Mouse (Mus musculus) forebrain, embryonic 13.5 days (tissue): Measurements from ENCODE around the gene Rnf19b. TPM values are rescaled to one million over a fixed set of nuclear protein-coding genes. Genes with fewer than 3 reads are reported as not detected.
A peak's percentile ranks its signal among the peaks of the same experiment; 100 is the strongest.

ENCODE experiments used
- ATAC-seq: fragments of 200-750 bp; cut with Nextera tagmentation; 2 replicates; pipeline ENCODE4 v1.8.0; 2017
- H3K27ac ChIP-seq: fragments of 300-500 bp; sonication (generic); 2 replicates; pipeline ENCODE4 v1.5.1; 2015; ENCODE audit warnings: inconsistent platforms, mild to moderate bottlenecking, moderate library complexity
- H3K27me3 ChIP-seq: fragments of 300-500 bp; sonication (generic); 2 replicates; pipeline ENCODE4 v1.6.1; 2015; ENCODE audit warnings: mild to moderate bottlenecking, inconsistent platforms
- H3K36me3 ChIP-seq: fragments of 300-500 bp; sonication (generic); 2 replicates; pipeline ENCODE4 v1.6.1; 2015; ENCODE audit warnings: mild to moderate bottlenecking, inconsistent platforms; ENCODE audit not compliant: poor library complexity, severe bottlenecking
- H3K4me1 ChIP-seq: fragments of 300-500 bp; sonication (generic); 2 replicates; pipeline ENCODE4 v1.6.1; 2015; ENCODE audit warnings: inconsistent platforms
- H3K4me2 ChIP-seq: fragments of 300-500 bp; sonication (generic); 2 replicates; pipeline ENCODE4 v1.6.1; 2015; ENCODE audit warnings: inconsistent platforms, mild to moderate bottlenecking, moderate library complexity
- H3K4me3 ChIP-seq: fragments of 300-500 bp; sonication (generic); 2 replicates; pipeline ENCODE4 v1.5.1; 2015; ENCODE audit warnings: mild to moderate bottlenecking, inconsistent platforms
- H3K9ac ChIP-seq: fragments of 300-500 bp; sonication (generic); 2 replicates; pipeline ENCODE4 v1.6.1; 2015; ENCODE audit warnings: mild to moderate bottlenecking, inconsistent platforms
- H3K9me3 ChIP-seq: fragments of 300-500 bp; sonication (generic); replicated peaks from 2 replicates; pipeline ENCODE4 v1.6.1; 2016; ENCODE audit warnings: inconsistent platforms
- WGBS: fragments of 180-500 bp; shearing (Covaris S2); methylation state at CpG from one replicate; pipeline ENCODE4 v1.1.7; 2015; 5-methylcytosine and 5-hydroxymethylcytosine counted together
- polyA plus RNA-seq: library from polyadenylated mRNA; unstranded; fragments of >200 nt; fragmentation: Nextera tagmentation; extraction: Ambion mirVana; gene quantifications from 2 replicates; pipeline ENCODE4 v1.2.1, GENCODE M21; 2015

Rnf19b gene
- polyA plus RNA-seq, 1 experiment from 2014 or later = 12.9 TPM

- 98% methylated on average over 1 of the region's 1 CpGs for WGBS
- Histone ChIP-seq H3K4me1 (peaks cover 18% of the 10 kb centered on the region), H3K4me2 (no peak overlapping the region), H3K27me3 (no peaks in the 10 kb centered on the region), H3K9ac (no peak overlapping the region), H3K9me3 (no peaks in the 10 kb centered on the region), H3K27ac (no peak overlapping the region), H3K36me3 (no peaks in the 10 kb centered on the region), H3K4me3 (no peak overlapping the region)
- ATAC-seq = no peak
Observed at GRCm38 (mm10) chr4:129061486-129061885, 3.4 kb downstream of the Rnf19b start.

GRCm38 (mm10) chr4:129062281-129063075 is 4.4 kb downstream of the Rnf19b start:
- H3K27me3 ChIP-seq = no peaks in the 10 kb centered on the region
- WGBS = 80% methylated on average over 3 of the region's 3 CpGs

GRCm38 (mm10) chr4:129065688-129066236 is 7.7 kb downstream of the Rnf19b start:
- Histone ChIP-seq H3K27me3 (no peaks in the 10 kb centered on the region), H3K9ac (no peak overlapping the region), H3K4me3 (no peak overlapping the region), H3K4me2 (no peak overlapping the region), H3K4me1 (0 out of 2 replicates have a peak, but pooled peaks cover 2% of the 10 kb centered on the region), H3K36me3 (no peaks in the 10 kb centered on the region), H3K9me3 (no peaks in the 10 kb centered on the region), H3K27ac (no peak overlapping the region)
- ATAC-seq = no peak

More at GRCm38 (mm10) chr4:129062281-129063075, 4.4 kb downstream of the Rnf19b start:
- Histone ChIP-seq H3K4me2 (no peak overlapping the region), H3K9me3 (no peaks in the 10 kb centered on the region), H3K4me3 (no peak overlapping the region), H3K9ac (no peak overlapping the region), H3K36me3 (no peaks in the 10 kb centered on the region), H3K4me1 (peaks cover 18% of the 10 kb centered on the region), H3K27ac (no peak overlapping the region)
- no peak for ATAC-seq

- no peak overlapping the region for H3K4me2 ChIP-seq
- no peak for ATAC-seq
- no peaks in the 10 kb centered on the region for H3K4me1 ChIP-seq
- no peaks in the 10 kb centered on the region for H3K9me3 ChIP-seq
- 0 out of 2 replicates have a peak, but pooled peaks cover under 1% of the 10 kb centered on the region for H3K36me3 ChIP-seq
- H3K27ac ChIP-seq = no peak overlapping the region
- H3K9ac ChIP-seq = no peak overlapping the region
- no peaks in the 10 kb centered on the region for H3K27me3 ChIP-seq
- WGBS = 85% methylated on average over 5 of the region's 5 CpGs
- H3K4me3 ChIP-seq = no peak overlapping the region
Observed at GRCm38 (mm10) chr4:129067638-129068415, 9.8 kb downstream of the Rnf19b start.

- H3K4me1 ChIP-seq = no peaks in the 10 kb centered on the region
- H3K9me3 ChIP-seq = no peaks in the 10 kb centered on the region
- no peak overlapping the region for H3K9ac ChIP-seq
- ATAC-seq = no peak
- WGBS = 97% methylated on average over 4 of the region's 4 CpGs
- no peak overlapping the region for H3K4me2 ChIP-seq
- no peak overlapping the region for H3K27ac ChIP-seq
- H3K4me3 ChIP-seq = no peak overlapping the region
- H3K27me3 ChIP-seq = no peaks in the 10 kb centered on the region
- peaks cover 11% of the 10 kb centered on the region for H3K36me3 ChIP-seq
Observed at GRCm38 (mm10) chr4:129068848-129069247, 10.8 kb downstream of the Rnf19b start.

GRCm38 (mm10) chr4:129079126-129079525 is 21.1 kb downstream of the Rnf19b start:
- Histone ChIP-seq H3K4me1 (no peaks in the 10 kb centered on the region), H3K9me3 (no peaks in the 10 kb centered on the region), H3K27me3 (no peaks in the 10 kb centered on the region), H3K36me3 (peaks cover 80% of the 10 kb centered on the region), H3K27ac (no peak overlapping the region), H3K4me2 (no peak overlapping the region), H3K9ac (no peak overlapping the region), H3K4me3 (no peak overlapping the region)
- WGBS = 94% methylated on average over 9 of the region's 9 CpGs
- ATAC-seq = no peak

GRCm38 (mm10) chr4:129081041-129081440 is 23.0 kb downstream of the Rnf19b start:
- no peaks in the 10 kb centered on the region for H3K9me3 ChIP-seq
- no peaks in the 10 kb centered on the region for H3K27me3 ChIP-seq
- H3K4me3 ChIP-seq = no peak overlapping the region
- ATAC-seq = no peak
- peaks cover 74% of the 10 kb centered on the region for H3K36me3 ChIP-seq
- no peak overlapping the region for H3K4me2 ChIP-seq
- no peaks in the 10 kb centered on the region for H3K4me1 ChIP-seq
- H3K9ac ChIP-seq = 0 out of 2 replicates have a peak overlapping the region, but pooled peaks have one; percentile 23
- H3K27ac ChIP-seq = no peak overlapping the region
- WGBS = 86% methylated on average over 7 of the region's 7 CpGs

GRCm38 (mm10) chr4:129081512-129081911 is 23.4 kb downstream of the Rnf19b start:
- Histone ChIP-seq H3K9me3 (no peaks in the 10 kb centered on the region), H3K9ac (no peak overlapping the region), H3K36me3 (peaks cover 69% of the 10 kb centered on the region), H3K27me3 (no peaks in the 10 kb centered on the region), H3K27ac (no peak overlapping the region), H3K4me2 (no peak overlapping the region), H3K4me1 (no peaks in the 10 kb centered on the region), H3K4me3 (no peak overlapping the region)
- 73% methylated on average over 6 of the region's 6 CpGs for WGBS
- ATAC-seq = no peak

- 91% methylated on average over 3 of the region's 3 CpGs for WGBS
- no peaks in the 10 kb centered on the region for H3K9me3 ChIP-seq
- no peak overlapping the region for H3K4me2 ChIP-seq
- H3K36me3 ChIP-seq = peaks cover 65% of the 10 kb centered on the region
- no peaks in the 10 kb centered on the region for H3K27me3 ChIP-seq
- no peaks in the 10 kb centered on the region for H3K4me1 ChIP-seq
- no peak for ATAC-seq
- no peak overlapping the region for H3K27ac ChIP-seq
- no peak overlapping the region for H3K4me3 ChIP-seq
- H3K9ac ChIP-seq = no peak overlapping the region
Observed at GRCm38 (mm10) chr4:129081939-129082338, 23.9 kb downstream of the Rnf19b start.

- ATAC-seq = peak; percentile 73
- H3K36me3 ChIP-seq = peaks cover 60% of the 10 kb centered on the region
- H3K9me3 ChIP-seq = no peaks in the 10 kb centered on the region
- H3K4me2 ChIP-seq = no peak overlapping the region
- no peak overlapping the region for H3K27ac ChIP-seq
- WGBS = 45% methylated on average over 10 of the region's 10 CpGs
- H3K9ac ChIP-seq = no peak overlapping the region
- H3K4me3 ChIP-seq = no peak overlapping the region
- H3K4me1 ChIP-seq = no peaks in the 10 kb centered on the region
- no peaks in the 10 kb centered on the region for H3K27me3 ChIP-seq
Observed at GRCm38 (mm10) chr4:129082379-129083115, 24.5 kb downstream of the Rnf19b start.

GRCm38 (mm10) chr4:129084896-129085295 is 26.8 kb downstream of the Rnf19b start:
- no peaks in the 10 kb centered on the region for H3K27me3 ChIP-seq
- 90% methylated on average over 9 of the region's 9 CpGs for WGBS

More at GRCm38 (mm10) chr4:129084896-129085295, 26.8 kb downstream of the Rnf19b start:
- Histone ChIP-seq H3K9ac (no peak overlapping the region), H3K36me3 (peaks cover 38% of the 10 kb centered on the region), H3K27ac (no peak overlapping the region), H3K4me3 (no peak overlapping the region), H3K4me1 (no peaks in the 10 kb centered on the region), H3K9me3 (no peaks in the 10 kb centered on the region), H3K4me2 (no peak overlapping the region)
- no peak for ATAC-seq
